Mouse (Mus musculus) embryo, embryonic 10.5 days (tissue): ENCODE results near the gene Kng2.
"Not testable (repeated sequence)": the region's sequence is repeated elsewhere in the genome, so short reads cannot be mapped to it uniquely, and the experiment has no call there.

Experiments used
- DNase-seq: peaks from one replicate; pipeline ENCODE4 v3.0.0-alpha.2; 2015; ENCODE audit warnings: low spot score

The Kng2 gene

DNA sequence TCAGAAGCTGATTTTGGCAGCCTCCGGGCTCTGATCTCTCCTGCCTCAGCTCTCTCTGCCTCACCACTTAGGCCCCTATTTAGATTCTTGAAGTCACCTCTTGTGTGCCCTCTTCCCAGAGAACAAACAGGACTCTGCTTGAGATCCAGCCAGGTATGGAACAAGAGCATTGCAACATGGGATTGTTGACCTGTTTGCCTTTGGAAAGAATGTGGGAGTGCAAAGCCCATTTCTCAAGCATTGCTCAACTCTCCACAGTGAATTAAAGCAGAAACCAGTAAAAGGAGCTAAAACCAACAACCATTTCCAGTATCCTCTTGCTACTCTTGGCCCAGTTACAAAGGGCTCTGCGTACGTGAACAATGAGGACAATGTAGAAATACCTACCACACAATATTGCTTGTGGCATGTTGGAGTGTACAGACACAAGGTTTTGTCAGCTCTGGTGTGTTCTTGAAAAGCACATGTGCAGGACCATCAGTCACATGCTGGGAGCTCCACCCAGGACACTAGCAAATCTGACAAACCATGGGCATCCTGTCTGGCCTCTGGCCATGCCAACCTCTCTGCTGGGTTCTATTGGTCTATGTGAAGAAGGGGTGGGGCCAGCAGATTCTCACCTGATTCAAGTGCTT is at the start of gene Kng2:
Kng2 (minus strand) TSS at position 517 of the 635 bp plus-strand sequence.
- not testable (repeated sequence) for DNase-seq

DNA sequence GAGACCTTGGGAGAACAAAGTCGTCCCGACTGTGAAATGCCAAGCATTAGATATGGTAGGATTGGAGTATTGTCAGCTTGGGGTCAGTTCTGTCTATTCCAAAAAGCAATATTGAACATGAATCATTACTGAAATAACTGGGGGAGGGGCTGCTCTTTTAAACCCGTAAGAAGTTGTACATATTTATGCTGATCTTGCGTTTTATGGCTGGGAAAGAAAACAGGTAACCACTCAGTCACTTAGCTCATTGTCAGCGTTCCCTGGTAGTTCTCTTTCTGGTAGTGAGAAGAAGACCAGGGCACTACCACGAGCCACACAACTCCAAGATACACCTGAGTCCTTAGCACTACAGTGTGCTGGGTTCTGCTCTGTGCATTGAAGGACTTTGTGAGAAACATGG is 48.2 kb upstream of the Kng2 start:
- DNase-seq, result not testable (repeated sequence)

DNA sequence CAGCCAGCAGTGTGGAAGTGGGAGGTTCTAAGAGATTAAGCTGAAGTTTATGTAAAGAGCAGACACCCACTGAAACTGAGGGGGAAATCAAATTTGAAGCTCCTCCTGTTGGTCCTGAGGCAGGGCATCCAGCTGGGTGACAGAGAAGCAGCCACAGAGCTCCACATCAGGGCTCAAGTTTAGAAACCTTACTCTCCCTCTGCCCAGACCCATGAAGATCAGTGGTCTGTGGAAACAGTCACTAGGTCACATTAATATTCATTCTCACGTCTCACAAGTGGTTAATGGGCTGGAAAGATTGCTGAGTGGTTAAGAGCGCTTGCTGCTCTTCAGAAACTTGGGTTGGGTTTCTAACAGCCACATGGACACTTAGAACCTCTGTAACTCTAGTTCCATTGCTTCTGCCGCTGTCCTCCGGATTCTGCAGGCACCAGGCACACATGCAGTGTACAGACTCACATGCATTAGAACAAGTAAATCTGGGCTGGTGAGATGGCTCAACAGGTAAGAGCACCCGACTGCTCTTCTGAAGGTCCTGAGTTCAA is 31.6 kb upstream of the Kng2 start:
- DNase-seq, result not testable (repeated sequence)

DNA sequence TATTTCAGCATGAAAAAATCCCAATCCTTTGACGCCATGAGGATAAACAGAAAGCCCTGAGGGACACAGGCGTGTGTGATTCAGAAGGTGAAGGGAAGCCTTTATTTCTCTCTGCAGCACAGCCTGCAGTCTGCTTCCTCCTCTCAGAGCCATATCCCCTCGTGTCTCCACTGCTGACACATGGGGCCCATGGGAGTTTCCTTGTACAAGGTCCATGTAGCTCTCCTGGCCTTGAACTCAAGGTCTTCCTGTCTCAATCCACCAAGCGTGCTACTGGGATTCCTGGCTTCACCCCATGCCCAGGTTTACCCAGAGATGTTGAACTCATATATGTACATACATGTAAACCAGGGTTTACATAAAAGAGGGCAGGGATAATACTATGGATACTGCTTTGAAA is 30.3 kb upstream of the Kng2 start:
- DNase-seq, result not testable (repeated sequence)

DNA sequence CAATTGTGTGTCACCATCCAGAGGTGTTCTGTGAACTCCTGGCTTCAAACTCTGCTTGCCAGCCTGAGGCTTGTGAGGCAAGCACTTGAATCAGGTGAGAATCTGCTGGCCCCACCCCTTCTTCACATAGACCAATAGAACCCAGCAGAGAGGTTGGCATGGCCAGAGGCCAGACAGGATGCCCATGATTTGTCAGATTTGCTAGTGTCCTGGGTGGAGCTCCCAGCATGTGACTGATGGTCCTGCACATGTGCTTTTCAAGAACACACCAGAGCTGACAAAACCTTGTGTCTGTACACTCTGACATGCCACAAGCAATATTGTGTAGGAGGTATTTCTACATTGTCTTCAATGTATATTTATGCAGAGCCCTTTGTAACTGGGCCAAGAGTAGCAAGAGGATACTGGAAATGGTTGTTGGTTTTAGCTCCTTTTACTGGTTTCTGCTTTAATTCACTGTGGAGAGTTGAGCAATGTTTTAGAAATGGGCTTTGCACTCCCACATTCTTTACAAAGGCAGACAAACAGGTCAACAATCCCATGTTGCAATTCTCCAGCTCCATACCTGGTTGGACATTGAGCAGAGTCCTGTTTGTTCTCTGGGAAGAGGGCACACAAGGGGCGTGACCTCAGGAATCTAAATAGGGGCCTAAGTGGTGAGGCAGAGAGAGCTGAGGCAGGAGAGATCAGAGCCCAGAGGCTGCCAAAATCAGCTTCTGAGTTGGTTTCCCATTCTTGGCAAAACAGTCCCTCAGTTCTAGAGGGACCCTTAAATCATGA is 28.6 kb upstream of the Kng2 start, which contains the start of gene Kng1:
Kng1 (plus strand) TSS at position 198 of the 780 bp plus-strand sequence.
- not testable (repeated sequence) for DNase-seq

DNA sequence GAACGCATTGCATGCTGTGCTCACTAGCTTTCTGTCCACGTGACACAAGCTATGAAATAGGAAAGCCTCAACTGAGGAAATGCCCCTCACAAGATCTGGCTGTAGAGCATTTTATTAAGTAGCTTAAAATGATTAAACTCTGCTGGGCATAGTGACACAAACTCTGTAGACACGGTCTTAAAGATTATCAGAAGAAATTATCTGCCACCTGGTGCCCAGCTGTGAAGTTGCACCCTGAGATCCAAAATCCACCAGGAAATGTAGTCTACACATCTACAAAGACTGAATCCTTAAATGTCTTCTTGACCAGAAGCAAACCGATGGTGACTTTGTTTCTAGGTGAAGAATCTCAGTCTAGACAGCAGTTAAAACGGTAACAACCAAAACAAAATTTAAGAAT is 17.0 kb upstream of the Kng2 start:
- peak; percentile 63 for DNase-seq

DNA sequence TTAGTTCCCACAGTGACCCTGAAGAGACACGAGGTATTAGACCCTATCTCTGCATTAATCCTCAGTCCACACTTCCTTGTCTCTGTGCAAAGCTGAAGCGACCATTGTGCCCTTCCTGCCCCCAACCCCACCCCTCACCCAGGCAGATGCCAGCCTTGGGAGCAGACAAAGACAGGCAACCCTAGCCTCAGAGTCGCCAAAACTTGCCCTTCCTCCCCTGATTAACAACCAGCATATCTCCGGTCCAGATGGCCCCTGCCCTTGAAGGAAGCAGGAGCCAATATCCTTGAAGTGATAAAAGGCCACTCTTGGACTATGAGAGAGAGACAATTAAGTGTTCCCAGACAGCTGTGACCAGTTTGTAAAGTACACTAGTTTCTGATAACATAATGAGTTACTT is 11.6 kb upstream of the Kng2 start:
- peak; percentile 12 for DNase-seq

DNA sequence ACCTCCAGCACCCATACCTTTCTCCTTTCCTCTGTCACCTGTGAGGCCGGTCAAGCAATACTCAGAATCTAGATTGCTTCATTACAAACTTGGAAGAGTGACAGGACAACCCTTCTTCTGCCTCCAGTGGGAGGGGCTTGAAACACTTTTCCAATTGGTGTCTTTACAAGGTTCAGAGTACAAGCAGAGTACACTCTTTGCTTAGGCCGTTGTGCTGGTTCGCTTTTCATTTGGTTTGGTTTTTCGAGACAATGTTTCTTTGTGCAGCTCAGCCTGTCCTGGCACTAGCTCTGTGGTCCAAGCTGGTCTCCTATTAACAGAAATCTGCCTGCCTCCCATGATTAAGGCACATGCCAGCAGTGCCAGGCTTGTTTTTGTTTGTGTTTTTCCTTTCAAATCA is 10.0 kb upstream of the Kng2 start:
- no peak for DNase-seq

DNA sequence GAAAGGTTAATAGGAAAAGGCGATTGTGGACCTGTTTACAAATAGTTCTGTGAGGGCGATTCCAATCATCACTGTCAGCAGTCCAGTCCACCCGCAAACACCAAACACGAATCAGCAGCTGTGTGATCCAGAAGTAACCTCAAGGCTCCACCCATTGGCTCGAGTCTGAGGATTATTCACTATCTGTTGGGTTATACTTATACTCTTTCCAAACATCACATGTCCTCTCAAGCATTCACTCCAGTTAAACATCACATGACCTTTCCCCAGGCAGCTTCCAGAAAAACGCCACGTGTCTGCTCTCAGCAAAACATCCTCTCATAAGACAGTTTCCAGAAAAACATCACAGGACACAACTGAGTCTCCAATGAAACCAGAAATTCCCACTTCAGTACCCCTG is 8.5 kb upstream of the Kng2 start:
- no peak for DNase-seq

DNA sequence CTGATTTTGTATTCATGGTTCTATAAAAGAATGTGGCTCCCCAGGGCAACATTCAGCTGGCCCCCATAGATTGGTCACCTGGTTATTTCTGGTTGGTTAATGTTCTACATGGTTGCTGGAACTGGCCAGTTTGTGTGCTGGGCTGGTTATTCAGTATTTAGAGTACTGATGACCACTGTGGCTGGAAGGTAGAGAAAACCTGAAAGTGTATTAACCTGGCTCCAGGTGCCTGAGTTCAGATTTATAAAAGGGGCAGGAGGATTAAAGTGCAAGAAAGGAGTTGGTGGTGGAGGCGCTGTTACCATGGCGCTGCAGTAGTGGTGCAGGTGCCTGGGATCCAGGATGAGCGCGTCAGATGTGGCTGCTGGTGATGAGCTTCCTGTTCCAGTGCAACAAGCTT is 4.4 kb upstream of the Kng2 start:
- DNase-seq, result no peak

DNA sequence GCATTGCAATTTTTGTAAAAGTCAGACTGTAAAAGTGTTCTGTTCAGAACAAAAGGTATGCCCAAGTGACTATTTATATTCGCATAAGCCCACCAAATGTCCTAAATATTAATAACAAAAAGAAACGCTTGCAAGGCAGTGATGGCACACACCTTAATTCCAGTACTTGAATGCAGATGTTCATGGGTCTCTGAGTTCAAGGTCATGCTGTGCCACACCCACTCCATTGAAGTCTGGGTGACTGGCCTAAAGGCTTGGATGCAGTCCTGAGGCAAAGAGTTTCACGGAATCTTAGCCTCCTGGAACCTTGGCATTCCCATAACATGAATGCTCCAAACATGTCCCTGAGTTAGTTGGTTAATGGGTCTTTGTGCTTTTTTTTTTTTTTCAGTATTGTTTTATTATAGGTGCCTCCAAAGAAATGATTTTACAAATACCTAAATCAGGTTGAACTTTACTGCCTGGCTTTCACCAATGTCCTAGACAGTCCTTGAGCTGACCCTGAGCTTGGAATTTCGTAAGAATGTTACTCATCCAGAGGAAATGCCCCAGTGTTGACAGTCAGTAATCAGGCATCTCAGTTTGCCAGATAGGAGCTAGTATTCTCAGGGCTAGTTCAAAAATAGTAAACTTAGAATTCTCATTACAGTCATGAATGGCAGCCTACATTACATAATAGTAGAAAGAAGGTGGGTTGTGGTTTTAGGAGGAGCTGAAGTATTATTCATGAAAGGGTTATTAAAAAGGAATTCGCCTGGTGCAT is 1.6 kb upstream of the Kng2 start:
- DNase-seq, result no peak

DNA sequence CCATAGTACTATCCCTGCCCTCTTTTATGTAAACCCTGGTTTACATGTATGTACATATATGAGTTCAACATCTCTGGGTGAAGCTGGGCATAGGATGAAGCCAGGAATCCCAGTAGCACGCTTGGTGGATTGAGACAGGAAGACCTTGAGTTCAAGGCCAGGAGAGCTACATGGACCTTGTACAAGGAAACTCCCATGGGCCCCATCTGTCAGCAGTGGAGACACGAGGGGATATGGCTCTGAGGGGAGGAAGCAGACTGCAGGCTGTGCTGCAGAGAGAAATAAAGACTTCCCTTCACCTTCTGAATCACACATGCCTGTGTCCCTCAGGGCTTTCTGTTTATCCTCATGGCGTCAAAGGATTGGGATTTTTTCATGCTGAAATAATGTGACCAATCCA is 1.9 kb downstream of the Kng2 start:
- DNase-seq, result not testable (repeated sequence)

DNA sequence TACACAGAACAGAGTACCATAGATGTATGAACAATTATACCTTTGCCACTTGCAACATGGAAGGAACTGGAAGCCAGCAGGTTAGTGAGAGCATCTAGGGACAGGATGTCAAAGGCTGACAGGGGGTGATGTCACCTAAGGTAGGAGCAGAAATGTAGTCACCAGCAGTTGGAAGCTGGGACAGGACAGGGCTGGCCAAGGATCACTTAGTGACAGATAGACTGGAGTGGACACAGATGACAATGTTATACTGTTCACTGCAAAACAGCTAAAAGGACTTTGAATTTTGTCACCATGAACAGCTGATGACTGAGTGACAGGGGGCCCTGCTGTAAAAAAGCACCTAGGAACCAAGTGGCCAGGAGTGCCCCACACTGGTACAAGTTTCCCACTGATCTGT is 2.7 kb downstream of the Kng2 start:
- DNase-seq, result no peak

DNA sequence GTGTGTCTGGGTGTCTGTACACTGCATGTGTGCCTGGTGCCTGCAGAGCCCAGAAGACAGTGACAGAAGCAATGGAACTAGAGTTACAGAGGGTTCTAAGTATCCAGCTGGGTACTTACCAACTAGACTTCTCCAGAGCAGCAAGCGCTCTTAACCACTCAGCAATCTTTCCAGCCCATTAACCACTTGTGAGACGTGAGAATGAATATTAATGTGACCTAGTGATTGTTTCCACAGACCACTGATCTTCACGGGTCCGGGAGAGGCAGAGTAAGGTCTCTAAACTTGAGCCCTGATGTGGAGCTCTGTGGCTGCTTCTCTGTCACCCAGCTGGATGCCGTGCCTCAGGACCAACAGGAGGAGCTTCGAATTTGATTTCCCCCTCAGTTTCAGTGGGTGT is 4.2 kb downstream of the Kng2 start:
- no peak for DNase-seq

DNA sequence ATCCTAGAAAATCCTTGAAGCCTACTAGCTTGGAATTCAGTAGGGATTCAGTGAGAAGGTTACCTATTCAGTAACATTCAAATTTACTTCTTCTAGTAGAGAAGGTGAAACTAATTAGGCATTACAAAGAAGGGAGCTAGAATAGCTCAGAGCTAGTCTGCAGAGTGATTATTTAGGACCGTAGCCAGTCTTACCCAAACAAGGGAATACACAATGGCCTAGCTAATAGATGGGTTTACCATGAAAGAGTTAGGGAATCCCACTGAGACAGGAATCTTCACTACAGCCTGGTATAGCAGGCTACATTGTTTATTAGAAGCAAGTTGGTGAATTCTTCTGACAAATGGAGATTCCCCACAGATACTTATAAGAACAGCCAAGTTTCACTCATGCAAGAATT is 8.7 kb downstream of the Kng2 start:
- not testable (repeated sequence) for DNase-seq

DNA sequence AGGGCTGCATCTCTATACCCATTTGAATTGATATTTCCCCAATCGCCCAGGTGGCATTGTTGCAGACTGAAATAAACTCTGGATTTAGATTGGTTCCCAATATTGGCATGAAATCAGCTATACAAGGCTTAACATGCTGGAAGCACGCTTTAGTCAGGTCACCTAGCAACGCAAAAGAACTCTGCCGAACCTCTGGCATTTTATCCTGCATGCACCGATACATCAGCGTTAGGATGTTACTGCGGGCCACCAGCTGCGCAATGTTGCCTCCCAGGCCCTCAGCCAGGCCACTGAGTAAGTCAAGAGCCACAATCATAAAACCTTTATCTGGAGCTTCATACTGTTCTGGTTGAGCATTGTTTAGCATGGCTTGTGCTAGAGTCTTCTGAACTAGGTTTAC is 14.6 kb downstream of the Kng2 start:
- not testable (repeated sequence) for DNase-seq

DNA sequence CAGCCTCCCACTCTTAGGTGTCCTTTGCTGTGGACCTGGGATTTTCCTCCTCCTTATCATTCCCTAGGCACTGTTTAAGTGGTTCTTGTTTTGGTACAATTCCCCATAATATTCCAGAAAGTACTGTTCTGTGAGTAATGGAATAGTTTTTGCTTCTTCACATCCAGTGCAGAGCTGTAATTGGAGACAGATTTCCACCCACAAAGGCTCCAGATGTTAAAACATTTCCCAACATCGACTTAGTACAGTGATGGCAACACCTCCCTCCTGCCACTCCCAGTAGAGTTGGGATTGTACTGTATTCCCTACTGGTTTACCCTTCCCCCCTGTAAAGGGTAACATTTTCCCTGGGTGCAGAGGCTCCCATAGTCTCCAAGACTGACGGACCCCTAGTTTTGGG is 15.5 kb downstream of the Kng2 start:
- not testable (repeated sequence) for DNase-seq

DNA sequence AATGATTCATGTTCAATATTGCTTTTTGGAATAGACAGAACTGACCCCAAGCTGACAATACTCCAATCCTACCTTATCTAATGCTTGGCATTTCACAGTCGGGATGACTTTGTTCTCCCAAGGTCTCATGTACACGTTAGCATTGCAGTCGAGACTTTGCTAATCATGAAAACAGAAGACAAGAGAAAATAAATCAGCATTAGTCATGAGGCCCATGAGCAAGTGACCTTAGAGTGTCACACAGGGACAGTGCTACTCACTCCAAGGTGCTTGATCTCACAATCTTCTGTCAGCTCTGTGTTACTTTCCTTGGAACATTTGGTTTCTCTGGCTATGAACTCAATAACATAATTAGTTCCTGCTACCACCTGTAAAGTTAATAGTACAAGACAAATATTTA is 32.3 kb downstream of the Kng2 start:
- not testable (repeated sequence) for DNase-seq

DNA sequence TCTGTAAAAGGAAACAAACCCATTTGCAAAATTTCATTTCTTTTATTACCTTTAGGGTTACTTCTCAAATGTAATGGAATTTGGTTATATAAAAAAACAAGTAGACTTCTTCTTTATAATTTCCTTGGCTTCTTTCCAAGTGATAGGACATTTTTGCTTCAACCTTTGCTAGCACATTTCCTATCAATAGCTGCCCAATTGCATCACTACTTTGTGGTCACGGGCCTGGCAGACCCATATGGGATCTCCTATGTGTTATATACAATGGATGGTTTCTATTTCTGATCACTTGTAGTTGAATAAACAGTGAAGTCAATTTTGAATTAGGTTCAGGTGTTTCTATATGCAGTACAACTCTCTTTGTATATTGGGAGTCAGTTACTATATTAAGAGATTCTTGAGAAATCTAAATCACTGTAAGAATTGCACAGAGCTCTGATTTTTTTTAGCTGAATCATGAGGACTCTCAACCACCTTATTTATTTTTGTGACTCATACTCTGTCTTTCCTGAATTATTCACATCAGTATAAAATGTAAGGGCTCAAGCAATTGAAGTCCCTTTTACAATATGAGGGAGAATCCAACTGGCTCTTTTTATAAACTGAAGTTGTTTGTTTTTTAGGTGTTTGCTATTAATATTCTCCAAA is 61.8 kb downstream of the Kng2 start:
- no peak for DNase-seq

DNA sequence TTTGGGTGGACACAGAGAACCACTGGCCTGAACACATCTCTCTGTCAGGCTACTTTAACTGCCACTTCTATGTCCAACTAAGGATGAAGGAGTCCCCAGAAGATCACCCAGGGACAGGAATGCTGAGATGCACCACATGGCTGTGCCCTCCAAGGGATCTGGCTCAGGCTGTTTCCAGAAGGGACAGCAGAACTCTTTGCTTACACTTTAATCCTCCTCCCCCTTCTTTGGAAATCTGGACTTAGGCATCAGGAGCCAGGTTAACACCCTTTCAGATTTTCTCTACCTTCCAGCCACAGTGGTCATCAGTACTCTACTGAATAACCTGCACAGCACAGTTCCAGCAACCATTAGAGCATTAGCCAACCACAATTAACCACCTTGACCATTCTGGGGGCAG is 66.0 kb downstream of the Kng2 start:
- no peak for DNase-seq

DNA sequence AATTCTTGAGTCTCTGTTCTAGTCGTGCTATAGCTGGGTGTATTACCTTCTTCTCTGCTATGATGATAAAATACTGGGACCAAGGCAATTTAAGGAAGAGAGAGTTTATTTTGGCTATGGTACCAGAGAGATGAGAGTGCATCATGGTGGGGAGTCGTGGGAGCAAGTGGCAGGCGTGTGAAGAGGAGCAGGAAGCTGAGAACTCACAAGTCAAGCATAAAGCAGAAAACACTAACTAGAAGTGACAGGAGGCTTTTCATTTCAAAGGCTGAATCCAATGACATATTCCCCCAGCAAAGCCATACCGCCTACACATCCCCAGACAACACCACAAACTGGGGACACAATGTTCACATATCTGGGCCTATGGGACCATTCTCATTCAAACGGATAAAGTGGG is 67.0 kb downstream of the Kng2 start:
- no peak for DNase-seq

DNA sequence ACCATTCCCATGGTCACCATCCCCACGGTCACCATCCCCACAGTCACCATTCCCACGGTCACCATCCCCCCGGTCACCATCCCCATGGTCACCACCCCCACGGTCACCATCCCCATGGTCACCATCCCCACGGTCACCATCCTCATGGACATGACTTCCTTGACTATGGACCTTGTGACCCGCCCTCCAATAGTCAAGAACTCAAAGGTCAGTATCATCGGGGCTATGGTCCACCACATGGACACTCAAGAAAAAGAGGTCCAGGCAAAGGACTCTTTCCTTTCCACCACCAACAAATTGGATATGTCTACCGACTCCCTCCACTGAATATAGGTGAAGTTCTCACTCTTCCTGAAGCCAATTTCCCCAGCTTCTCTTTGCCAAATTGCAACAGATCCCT is 68.2 kb downstream of the Kng2 start:
- DNase-seq, result no peak
